Mouse (Mus musculus): ENCODE data around the gene Ccnd1. TPM values are rescaled to one million over a fixed set of nuclear protein-coding genes. Genes with fewer than 3 reads are reported as not detected.
"Not testable (repeated sequence)": the region's sequence is repeated elsewhere in the genome, so short reads cannot be mapped to it uniquely, and the experiment has no call there.

The Ccnd1 gene
- polyA plus RNA-seq, 1 experiment from 2014 or later = 31.4 TPM

DNA sequence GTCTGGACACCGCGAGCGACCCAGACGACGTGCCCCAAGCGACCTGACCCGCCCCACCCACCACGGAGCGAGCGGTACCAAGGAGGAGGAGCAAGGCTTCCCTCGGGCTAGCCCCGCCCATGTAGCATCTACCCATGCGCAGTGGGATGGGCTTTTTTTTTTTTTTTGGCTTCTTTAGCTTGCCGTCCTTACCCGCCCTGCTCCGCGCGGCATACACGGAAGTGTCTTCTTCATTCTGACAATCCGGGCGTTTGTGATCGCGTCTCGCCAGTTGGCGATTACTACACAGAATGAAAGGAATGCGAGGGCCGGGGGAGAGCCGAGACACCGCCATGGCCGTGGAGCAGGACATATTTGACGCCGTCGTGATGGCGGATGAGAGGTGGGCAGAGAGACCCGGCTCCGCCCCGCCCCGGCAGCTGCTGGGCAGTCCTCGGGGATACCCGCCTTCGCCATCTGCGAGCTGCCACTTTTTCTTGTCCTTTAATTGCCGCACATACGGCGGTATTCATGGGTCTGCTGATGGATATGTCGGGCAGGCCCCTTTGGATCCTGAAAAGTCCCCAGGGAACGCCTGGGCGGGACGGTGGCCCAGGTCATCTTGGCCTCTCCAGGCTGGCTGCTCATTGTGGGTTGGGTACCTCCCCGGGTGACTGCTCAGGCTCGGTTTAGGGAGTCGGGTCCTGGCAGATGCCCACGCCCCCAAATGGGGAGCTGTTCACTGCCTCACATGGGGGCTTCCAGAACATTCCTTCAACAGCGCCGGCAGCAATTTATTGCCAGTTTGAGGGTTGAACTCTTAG lies 24.6 kb downstream of the Ccnd1 start, which contains the start of gene LTO1:
TSS of gene LTO1 (plus strand) at position 153 of the 803 bp plus-strand sequence.
- under 1% methylated on average over 55 of the region's 55 CpGs for WGBS
- peak within 1 kb of the TSS; percentile 78 for H3K4me3 ChIP-seq (replicated peaks; ENCODE audit: low read length)

GRCm38 (mm10) chr7:144914296-144914947 lies 25.3 kb downstream of the Ccnd1 start:
- H3K9ac ChIP-seq (replicated peaks; ENCODE audit: low read depth, low read length) = peak overlapping the region; percentile 82
- no peaks in the 10 kb centered on the region for H3K27me3 ChIP-seq (replicated peaks; ENCODE audit: control insufficient read depth, insufficient read depth, low read length)
- WGBS = 8% methylated on average over 17 of the region's 17 CpGs
- H3K27ac ChIP-seq (ENCODE audit: low read length) = peak overlapping the region; percentile 92
- ATAC-seq = peak; percentile 87
- peak overlapping the region; percentile 74 for H3K4me2 ChIP-seq (ENCODE audit: low read length)
- H3K36me3 ChIP-seq (ENCODE audit: control insufficient read depth, insufficient read depth) = peaks cover 10% of the 10 kb centered on the region; the same call in 1 of the 2 replicates
- no peaks in the 10 kb centered on the region for H3K9me3 ChIP-seq (ENCODE audit: control insufficient read depth, low read length)
- peaks cover 13% of the 10 kb centered on the region for H3K4me1 ChIP-seq (replicated peaks; ENCODE audit: control insufficient read depth, insufficient read depth, low read length)
- peak overlapping the region; percentile 78 for H3K4me3 ChIP-seq (replicated peaks; ENCODE audit: low read length)

More for the DNA sequence above, 24.6 kb downstream of the Ccnd1 start, which contains the start of gene LTO1:
- H3K27me3 ChIP-seq (replicated peaks; ENCODE audit: control insufficient read depth, insufficient read depth, low read length) = no peaks in the 10 kb centered on the region
- H3K4me1 ChIP-seq (replicated peaks; ENCODE audit: control insufficient read depth, insufficient read depth, low read length) = peaks cover 13% of the 10 kb centered on the region
- peak; percentile 96 for ATAC-seq
- peaks cover 14% of the 10 kb centered on the region; the same call in 1 of the 2 replicates for H3K36me3 ChIP-seq (ENCODE audit: control insufficient read depth, insufficient read depth)
- H3K27ac ChIP-seq (ENCODE audit: low read length) = peak within 1 kb of the TSS; percentile 92
- peak within 1 kb of the TSS; percentile 83 for H3K4me2 ChIP-seq (ENCODE audit: low read length)
- peak within 1 kb of the TSS; percentile 82 for H3K9ac ChIP-seq (replicated peaks; ENCODE audit: low read depth, low read length)
- no peaks in the 10 kb centered on the region for H3K9me3 ChIP-seq (ENCODE audit: control insufficient read depth, low read length)

DNA sequence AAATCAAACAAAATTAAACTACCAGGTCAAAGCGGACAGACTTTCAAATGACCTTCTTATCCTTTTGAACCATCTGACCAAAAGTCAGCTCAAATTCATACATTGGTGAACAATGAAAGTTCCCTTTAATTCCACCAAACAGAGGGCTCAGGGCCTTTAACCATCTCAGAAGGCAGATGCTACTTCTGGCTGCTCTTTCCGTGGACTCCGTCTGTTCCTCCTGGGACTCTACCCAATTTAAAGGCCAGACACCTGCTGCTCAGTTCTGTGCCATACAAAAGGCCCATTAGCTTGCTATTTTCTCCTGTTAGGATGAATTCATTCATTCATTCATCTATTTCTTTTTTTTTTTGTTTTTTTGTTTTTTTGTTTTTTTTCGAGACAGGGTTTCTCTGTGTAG lies 26.8 kb downstream of the Ccnd1 start:
- no peak for ATAC-seq
- Histone ChIP-seq H3K4me3 (replicated peaks; ENCODE audit: low read length) (no peak overlapping the region), H3K4me1 (replicated peaks; ENCODE audit: control insufficient read depth, insufficient read depth, low read length) (peaks cover 13% of the 10 kb centered on the region), H3K36me3 (ENCODE audit: control insufficient read depth, insufficient read depth) (peaks cover 5% of the 10 kb centered on the region; the same call in 1 of the 2 replicates), H3K9me3 (ENCODE audit: control insufficient read depth, low read length) (no peaks in the 10 kb centered on the region), H3K27ac (ENCODE audit: low read length) (no peak overlapping the region), H3K9ac (replicated peaks; ENCODE audit: low read depth, low read length) (no peak overlapping the region), H3K27me3 (replicated peaks; ENCODE audit: control insufficient read depth, insufficient read depth, low read length) (no peaks in the 10 kb centered on the region), H3K4me2 (ENCODE audit: low read length) (no peak overlapping the region)
- WGBS = 54% methylated on average over 4 of the region's 4 CpGs

DNA sequence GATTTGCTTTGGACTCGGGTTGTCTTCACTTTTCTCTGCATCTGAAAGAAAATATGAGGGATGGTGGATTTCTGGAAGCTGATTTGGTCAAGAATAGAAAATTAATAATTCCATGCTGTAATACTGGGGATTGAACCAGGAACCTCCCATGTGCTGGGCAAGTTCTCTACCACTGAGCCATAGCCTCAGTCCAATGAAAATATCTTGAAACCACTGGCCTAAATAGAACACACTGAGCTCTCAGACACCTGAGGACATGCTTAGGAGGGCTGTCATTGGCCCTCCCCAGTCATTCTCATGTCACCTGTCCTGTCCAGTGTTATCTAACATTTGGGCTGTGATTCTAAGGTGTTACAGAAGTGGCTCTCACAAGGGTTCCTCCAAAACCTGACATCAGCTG lies 28.6 kb downstream of the Ccnd1 start:
- Histone ChIP-seq H3K9me3 (ENCODE audit: control insufficient read depth, low read length) (no peaks in the 10 kb centered on the region), H3K27ac (ENCODE audit: low read length) (no peak overlapping the region), H3K4me1 (replicated peaks; ENCODE audit: control insufficient read depth, insufficient read depth, low read length) (peaks cover 10% of the 10 kb centered on the region), H3K36me3 (ENCODE audit: control insufficient read depth, insufficient read depth) (no peaks in the 10 kb centered on the region), H3K4me2 (ENCODE audit: low read length) (no peak overlapping the region), H3K4me3 (replicated peaks; ENCODE audit: low read length) (no peak overlapping the region), H3K9ac (replicated peaks; ENCODE audit: low read depth, low read length) (no peak overlapping the region), H3K27me3 (replicated peaks; ENCODE audit: control insufficient read depth, insufficient read depth, low read length) (0 out of 2 replicates have a peak, but pooled peaks cover 2% of the 10 kb centered on the region)
- ATAC-seq = no peak
- 88% methylated on average over 1 of the region's 1 CpGs for WGBS

GRCm38 (mm10) chr7:144908705-144909104 lies 31.0 kb downstream of the Ccnd1 start:
- H3K4me3 ChIP-seq (replicated peaks; ENCODE audit: low read length) = no peak overlapping the region
- no peak overlapping the region for H3K9ac ChIP-seq (replicated peaks; ENCODE audit: low read depth, low read length)
- 25% methylated on average over 7 of the region's 7 CpGs for WGBS
- H3K27ac ChIP-seq (ENCODE audit: low read length) = no peak overlapping the region
- peaks cover 3% of the 10 kb centered on the region for H3K4me1 ChIP-seq (replicated peaks; ENCODE audit: control insufficient read depth, insufficient read depth, low read length)
- H3K4me2 ChIP-seq (ENCODE audit: low read length) = peak overlapping the region; percentile 1; the same call in 1 of the 2 replicates
- H3K9me3 ChIP-seq (ENCODE audit: control insufficient read depth, low read length) = no peaks in the 10 kb centered on the region
- peak; percentile 56 for ATAC-seq
- H3K27me3 ChIP-seq (replicated peaks; ENCODE audit: control insufficient read depth, insufficient read depth, low read length) = 0 out of 2 replicates have a peak, but pooled peaks cover 2% of the 10 kb centered on the region
- H3K36me3 ChIP-seq (ENCODE audit: control insufficient read depth, insufficient read depth) = no peaks in the 10 kb centered on the region

DNA sequence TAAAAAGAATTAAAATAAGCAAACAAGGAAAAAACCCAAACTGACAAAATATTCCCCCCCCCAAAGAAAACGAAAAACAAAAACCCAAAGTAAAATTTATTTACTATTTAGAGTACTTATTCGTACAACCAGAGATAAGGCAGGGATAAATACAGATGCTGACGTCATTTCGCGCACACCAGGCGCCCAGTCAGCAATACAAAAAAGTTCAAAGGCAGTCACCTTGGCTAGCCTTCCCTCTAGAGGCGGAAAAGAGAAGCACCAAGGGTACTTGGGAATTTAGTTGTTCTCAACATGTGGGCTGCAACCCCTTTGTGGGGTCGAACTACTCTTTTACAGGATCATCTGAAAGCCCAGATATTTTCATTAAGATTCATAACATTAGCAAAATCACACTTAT lies 31.9 kb downstream of the Ccnd1 start:
- no peaks in the 10 kb centered on the region for H3K36me3 ChIP-seq (ENCODE audit: control insufficient read depth, insufficient read depth)
- no peak overlapping the region for H3K4me3 ChIP-seq (replicated peaks; ENCODE audit: low read length)
- no peak for ATAC-seq
- H3K9me3 ChIP-seq (ENCODE audit: control insufficient read depth, low read length) = no peaks in the 10 kb centered on the region
- H3K4me1 ChIP-seq (replicated peaks; ENCODE audit: control insufficient read depth, insufficient read depth, low read length) = peaks cover 3% of the 10 kb centered on the region
- H3K27me3 ChIP-seq (replicated peaks; ENCODE audit: control insufficient read depth, insufficient read depth, low read length) = 0 out of 2 replicates have a peak, but pooled peaks cover 2% of the 10 kb centered on the region
- 18% methylated on average over 8 of the region's 8 CpGs for WGBS
- H3K4me2 ChIP-seq (ENCODE audit: low read length) = no peak overlapping the region
- H3K27ac ChIP-seq (ENCODE audit: low read length) = no peak overlapping the region
- H3K9ac ChIP-seq (replicated peaks; ENCODE audit: low read depth, low read length) = no peak overlapping the region

GRCm38 (mm10) chr7:144906708-144907397 lies 32.9 kb downstream of the Ccnd1 start:
- Histone ChIP-seq H3K9ac (replicated peaks; ENCODE audit: low read depth, low read length) (0 out of 2 replicates have a peak overlapping the region, but pooled peaks have one; percentile 32), H3K36me3 (ENCODE audit: control insufficient read depth, insufficient read depth) (no peaks in the 10 kb centered on the region), H3K27ac (ENCODE audit: low read length) (no peak overlapping the region), H3K4me3 (replicated peaks; ENCODE audit: low read length) (0 out of 2 replicates have a peak overlapping the region, but pooled peaks have one; percentile 8), H3K9me3 (ENCODE audit: control insufficient read depth, low read length) (no peaks in the 10 kb centered on the region), H3K4me2 (ENCODE audit: low read length) (peak overlapping the region; percentile 43), H3K4me1 (replicated peaks; ENCODE audit: control insufficient read depth, insufficient read depth, low read length) (peaks cover 3% of the 10 kb centered on the region), H3K27me3 (replicated peaks; ENCODE audit: control insufficient read depth, insufficient read depth, low read length) (0 out of 2 replicates have a peak, but pooled peaks cover 2% of the 10 kb centered on the region)
- WGBS = 10% methylated on average over 28 of the region's 28 CpGs
- ATAC-seq = peak; percentile 54

DNA sequence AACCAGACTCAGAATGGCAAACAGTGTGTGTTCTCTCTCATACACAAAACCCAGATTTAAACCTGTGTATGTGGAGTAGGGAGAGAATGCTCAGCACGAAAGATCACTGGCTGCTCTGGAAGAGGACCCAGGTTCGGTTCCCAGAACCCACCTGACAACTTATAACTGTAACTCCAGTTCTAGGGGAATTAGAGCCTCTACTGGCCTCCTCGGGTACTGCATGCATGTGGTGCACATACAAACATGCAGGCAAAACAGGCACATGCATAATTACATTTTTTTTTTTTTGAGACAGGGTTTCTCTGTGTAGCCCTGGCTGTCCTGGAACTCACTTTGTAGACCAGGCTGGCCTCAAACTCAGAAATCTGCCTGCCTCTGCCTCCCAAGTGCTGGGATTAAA lies 34.2 kb downstream of the Ccnd1 start:
- 92% methylated on average over 3 of the region's 3 CpGs for WGBS
- not testable (repeated sequence) for H3K36me3 ChIP-seq (ENCODE audit: control insufficient read depth, insufficient read depth); H3K9ac ChIP-seq (replicated peaks; ENCODE audit: low read depth, low read length); H3K4me2 ChIP-seq (ENCODE audit: low read length); H3K9me3 ChIP-seq (ENCODE audit: control insufficient read depth, low read length); ATAC-seq; H3K4me3 ChIP-seq (replicated peaks; ENCODE audit: low read length); H3K27ac ChIP-seq (ENCODE audit: low read length); H3K27me3 ChIP-seq (replicated peaks; ENCODE audit: control insufficient read depth, insufficient read depth, low read length); H3K4me1 ChIP-seq (replicated peaks; ENCODE audit: control insufficient read depth, insufficient read depth, low read length)

DNA sequence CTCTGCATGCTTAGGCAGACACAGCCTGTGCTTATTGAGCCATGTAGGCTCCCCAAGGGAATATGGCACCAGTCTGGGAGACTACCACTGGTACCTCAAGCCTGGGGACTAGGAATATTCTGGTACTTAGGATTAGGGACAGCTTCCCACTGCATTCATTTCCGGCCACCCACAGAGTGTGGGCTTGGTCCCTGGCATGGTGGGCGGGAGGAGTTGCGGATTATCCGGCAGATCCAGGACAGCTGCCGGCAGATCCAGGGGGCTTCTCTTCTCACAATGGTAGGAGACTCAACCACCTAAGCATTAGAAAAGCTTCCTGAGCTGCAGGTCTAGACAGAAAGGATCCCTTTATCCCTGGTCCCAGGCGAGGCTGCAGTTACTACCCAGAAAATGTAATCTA lies 41.2 kb downstream of the Ccnd1 start:
- ATAC-seq = no peak
- 35% methylated on average over 6 of the region's 6 CpGs for WGBS
- no peaks in the 10 kb centered on the region for H3K36me3 ChIP-seq (ENCODE audit: control insufficient read depth, insufficient read depth)
- H3K27me3 ChIP-seq (replicated peaks; ENCODE audit: control insufficient read depth, insufficient read depth, low read length) = peaks cover 25% of the 10 kb centered on the region
- peaks cover 26% of the 10 kb centered on the region for H3K4me1 ChIP-seq (replicated peaks; ENCODE audit: control insufficient read depth, insufficient read depth, low read length)
- H3K4me2 ChIP-seq (ENCODE audit: low read length) = peak overlapping the region; percentile 13
- H3K4me3 ChIP-seq (replicated peaks; ENCODE audit: low read length) = no peak overlapping the region; the same call in 1 of the 2 replicates
- H3K9ac ChIP-seq (replicated peaks; ENCODE audit: low read depth, low read length) = no peak overlapping the region
- no peaks in the 10 kb centered on the region for H3K9me3 ChIP-seq (ENCODE audit: control insufficient read depth, low read length)
- H3K27ac ChIP-seq (ENCODE audit: low read length) = no peak overlapping the region

All from forebrain, embryonic 16.5 days (tissue).